Mouse (Mus musculus): ENCODE results near the gene Slc17a9. TPM values are rescaled to one million over a fixed set of nuclear protein-coding genes. Genes with fewer than 3 reads are reported as not detected.

Slc17a9 gene
- polyA plus RNA-seq, 1 experiment from 2014 or later = 0.17 TPM

GRCm38 (mm10) chr2:180765713-180766112, 40.6 kb downstream of the Slc17a9 start:
- Histone ChIP-seq H3K27me3 (replicated peaks) (no peaks in the 10 kb centered on the region), H3K4me2 (no peak overlapping the region), H3K4me1 (peaks cover 11% of the 10 kb centered on the region; the same call in 1 of the 2 replicates), H3K4me3 (no peak overlapping the region), H3K27ac (no peak overlapping the region), H3K9me3 (no peaks in the 10 kb centered on the region), H3K36me3 (replicated peaks) (no peaks in the 10 kb centered on the region), H3K9ac (no peak overlapping the region)
- no peak for ATAC-seq (replicated peaks)
- 77% methylated on average over 7 of the region's 7 CpGs for WGBS

GRCm38 (mm10) chr2:180775223-180775622, 50.2 kb downstream of the Slc17a9 start:
- no peak overlapping the region for H3K27ac ChIP-seq
- H3K9me3 ChIP-seq = no peaks in the 10 kb centered on the region
- H3K4me1 ChIP-seq = peaks cover 12% of the 10 kb centered on the region
- H3K36me3 ChIP-seq (replicated peaks) = no peaks in the 10 kb centered on the region
- ATAC-seq (replicated peaks) = no peak
- H3K4me2 ChIP-seq = peak overlapping the region; percentile 61
- WGBS = 4% methylated on average over 12 of the region's 12 CpGs
- peak overlapping the region; percentile 40 for H3K4me3 ChIP-seq
- peaks cover 70% of the 10 kb centered on the region for H3K27me3 ChIP-seq (replicated peaks)
- H3K9ac ChIP-seq = no peak overlapping the region

GRCm38 (mm10) chr2:180775641-180776040, 50.6 kb downstream of the Slc17a9 start:
- Histone ChIP-seq H3K9me3 (no peaks in the 10 kb centered on the region), H3K36me3 (replicated peaks) (no peaks in the 10 kb centered on the region), H3K4me1 (peaks cover 12% of the 10 kb centered on the region), H3K4me2 (peak overlapping the region; percentile 61), H3K27me3 (replicated peaks) (peaks cover 71% of the 10 kb centered on the region), H3K4me3 (peak overlapping the region; percentile 40), H3K27ac (no peak overlapping the region), H3K9ac (no peak overlapping the region)
- 3% methylated on average over 15 of the region's 15 CpGs for WGBS
- no peak for ATAC-seq (replicated peaks)

GRCm38 (mm10) chr2:180776793-180777192, 51.7 kb downstream of the Slc17a9 start, which contains the start of gene Bhlhe23:
TSS of gene Bhlhe23 (minus strand) at chr2:180776900.
- Histone ChIP-seq H3K9me3 (no peaks in the 10 kb centered on the region), H3K27ac (no peak within 1 kb of the TSS), H3K4me1 (peaks cover 12% of the 10 kb centered on the region), H3K27me3 (replicated peaks) (peaks cover 78% of the 10 kb centered on the region), H3K36me3 (replicated peaks) (no peaks in the 10 kb centered on the region), H3K9ac (peak within 1 kb of the TSS; percentile 28; the same call in 1 of the 2 replicates), H3K4me3 (peak within 1 kb of the TSS; percentile 40), H3K4me2 (peak within 1 kb of the TSS; percentile 61)
- ATAC-seq (replicated peaks) = no peak
- WGBS = under 1% methylated on average over 28 of the region's 28 CpGs

- Histone ChIP-seq H3K4me1 (peaks cover 12% of the 10 kb centered on the region), H3K9me3 (no peaks in the 10 kb centered on the region), H3K9ac (0 out of 2 replicates have a peak overlapping the region, but pooled peaks have one; percentile 15), H3K36me3 (replicated peaks) (no peaks in the 10 kb centered on the region), H3K27me3 (replicated peaks) (peaks cover 58% of the 10 kb centered on the region), H3K4me2 (no peak overlapping the region), H3K4me3 (no peak overlapping the region), H3K27ac (no peak overlapping the region)
- peak; percentile 50 for ATAC-seq (replicated peaks)
- WGBS = 24% methylated on average over 12 of the region's 12 CpGs
Measured at GRCm38 (mm10) chr2:180779226-180780104, 54.4 kb downstream of the Slc17a9 start.

GRCm38 (mm10) chr2:180780282-180780681, 55.2 kb downstream of the Slc17a9 start:
- peaks cover 52% of the 10 kb centered on the region for H3K27me3 ChIP-seq (replicated peaks)
- no peak overlapping the region for H3K27ac ChIP-seq
- no peak overlapping the region for H3K9ac ChIP-seq
- no peak for ATAC-seq (replicated peaks)
- peaks cover 12% of the 10 kb centered on the region for H3K4me1 ChIP-seq
- no peaks in the 10 kb centered on the region for H3K36me3 ChIP-seq (replicated peaks)
- no peak overlapping the region for H3K4me2 ChIP-seq
- no peaks in the 10 kb centered on the region for H3K9me3 ChIP-seq
- no peak overlapping the region for H3K4me3 ChIP-seq
- 2% methylated on average over 2 of the region's 2 CpGs for WGBS

GRCm38 (mm10) chr2:180786732-180787131, 61.7 kb downstream of the Slc17a9 start:
- H3K4me1 ChIP-seq = peaks cover 16% of the 10 kb centered on the region
- H3K27me3 ChIP-seq (replicated peaks) = no peaks in the 10 kb centered on the region
- no peak overlapping the region for H3K27ac ChIP-seq
- ATAC-seq (replicated peaks) = no peak
- no peaks in the 10 kb centered on the region for H3K9me3 ChIP-seq
- no peak overlapping the region for H3K9ac ChIP-seq
- no peaks in the 10 kb centered on the region for H3K36me3 ChIP-seq (replicated peaks)
- no peak overlapping the region for H3K4me3 ChIP-seq
- H3K4me2 ChIP-seq = no peak overlapping the region

GRCm38 (mm10) chr2:180787566-180788232, 62.6 kb downstream of the Slc17a9 start:
- no peak overlapping the region for H3K4me3 ChIP-seq
- H3K9ac ChIP-seq = no peak overlapping the region
- H3K4me1 ChIP-seq = peaks cover 16% of the 10 kb centered on the region
- WGBS = 67% methylated on average over 13 of the region's 13 CpGs
- H3K27ac ChIP-seq = no peak overlapping the region
- no peaks in the 10 kb centered on the region for H3K27me3 ChIP-seq (replicated peaks)
- H3K36me3 ChIP-seq (replicated peaks) = no peaks in the 10 kb centered on the region
- H3K4me2 ChIP-seq = no peak overlapping the region
- no peak for ATAC-seq (replicated peaks)
- no peaks in the 10 kb centered on the region for H3K9me3 ChIP-seq

- H3K4me2 ChIP-seq = peak overlapping the region; percentile 36; the same call in 1 of the 2 replicates
- H3K27ac ChIP-seq = no peak overlapping the region
- no peak overlapping the region for H3K4me3 ChIP-seq
- 23% methylated on average over 2 of the region's 2 CpGs for WGBS
- ATAC-seq (replicated peaks) = 0 out of 2 replicates have a peak, but pooled peaks have one; percentile 4
- no peaks in the 10 kb centered on the region for H3K27me3 ChIP-seq (replicated peaks)
- peaks cover 16% of the 10 kb centered on the region for H3K4me1 ChIP-seq
- H3K36me3 ChIP-seq (replicated peaks) = no peaks in the 10 kb centered on the region
- H3K9ac ChIP-seq = no peak overlapping the region
- no peaks in the 10 kb centered on the region for H3K9me3 ChIP-seq
Measured at GRCm38 (mm10) chr2:180788386-180788785, 63.3 kb downstream of the Slc17a9 start.

GRCm38 (mm10) chr2:180788843-180789242, 63.8 kb downstream of the Slc17a9 start:
- peaks cover 16% of the 10 kb centered on the region for H3K4me1 ChIP-seq
- no peak overlapping the region for H3K9ac ChIP-seq
- H3K27ac ChIP-seq = peak overlapping the region; percentile 60
- ATAC-seq (replicated peaks) = peak; percentile 48
- H3K4me2 ChIP-seq = peak overlapping the region; percentile 36
- no peaks in the 10 kb centered on the region for H3K36me3 ChIP-seq (replicated peaks)
- no peaks in the 10 kb centered on the region for H3K9me3 ChIP-seq
- 14% methylated on average over 6 of the region's 7 CpGs for WGBS
- H3K4me3 ChIP-seq = no peak overlapping the region
- no peaks in the 10 kb centered on the region for H3K27me3 ChIP-seq (replicated peaks)

- no peak overlapping the region for H3K27ac ChIP-seq
- peaks cover 16% of the 10 kb centered on the region for H3K4me1 ChIP-seq
- no peaks in the 10 kb centered on the region for H3K36me3 ChIP-seq (replicated peaks)
- H3K27me3 ChIP-seq (replicated peaks) = no peaks in the 10 kb centered on the region
- 0 out of 2 replicates have a peak, but pooled peaks have one; percentile 41 for ATAC-seq (replicated peaks)
- 47% methylated on average over 4 of the region's 4 CpGs for WGBS
- no peak overlapping the region for H3K4me3 ChIP-seq
- H3K4me2 ChIP-seq = no peak overlapping the region
- no peaks in the 10 kb centered on the region for H3K9me3 ChIP-seq
- no peak overlapping the region for H3K9ac ChIP-seq
Measured at GRCm38 (mm10) chr2:180791674-180792073, 66.6 kb downstream of the Slc17a9 start.
